Mouse (Mus musculus) layer of hippocampus, postnatal 36 days (tissue): Measurements from ENCODE around the gene Tfb2m. TPM values are rescaled to one million over a fixed set of nuclear protein-coding genes. Genes with fewer than 3 reads are reported as not detected.

ENCODE experiments used
- DNase-seq, 2 experiments: peaks; one replicate each; pipeline ENCODE4 v3.0.0; 2022
- total RNA-seq, 2 experiments: library from RNA; stranded (reverse); gene quantifications; 2 replicates each; pipeline ENCODE4 v1.2.3; 2021

Tfb2m gene
- 10 to 100 TPM; 27.0 to 27.4 TPM for total RNA-seq

- DNase-seq: peak; percentile 98
These were observed at the start of gene Tfb2m, which contains the start of gene Cnst for GRCm38 (mm10) chr1:179545768-179546550. TSS of gene Tfb2m (minus strand) at chr1:179546267. TSS of gene Cnst (plus strand) at chr1:179546370.

- no peak for DNase-seq
These were observed 46.9 kb upstream of the Tfb2m start for GRCm38 (mm10) chr1:179592972-179593371.

GRCm38 (mm10) chr1:179592143-179592542 lies 46.1 kb upstream of the Tfb2m start:
- no peak for DNase-seq

- DNase-seq: peak; percentile 56 to 69
These were observed 45.6 kb upstream of the Tfb2m start for GRCm38 (mm10) chr1:179591639-179592038.

GRCm38 (mm10) chr1:179588230-179588629 lies 42.2 kb upstream of the Tfb2m start:
- peak; percentile 44 to 61 for DNase-seq

- no peak for DNase-seq
These were observed 40.5 kb upstream of the Tfb2m start for GRCm38 (mm10) chr1:179586430-179587095.

- no peak for DNase-seq
These were observed 39.6 kb upstream of the Tfb2m start for GRCm38 (mm10) chr1:179585646-179586045.

GRCm38 (mm10) chr1:179584220-179584619 lies 38.2 kb upstream of the Tfb2m start:
- no peak for DNase-seq

GRCm38 (mm10) chr1:179583090-179583489 lies 37.0 kb upstream of the Tfb2m start:
- DNase-seq: no peak

GRCm38 (mm10) chr1:179582021-179582433 lies 36.0 kb upstream of the Tfb2m start:
- DNase-seq: no peak

GRCm38 (mm10) chr1:179581422-179581821 lies 35.4 kb upstream of the Tfb2m start:
- DNase-seq: no peak

GRCm38 (mm10) chr1:179580200-179580599 lies 34.1 kb upstream of the Tfb2m start:
- DNase-seq: no peak

- DNase-seq: no peak
These were observed 32.6 kb upstream of the Tfb2m start for GRCm38 (mm10) chr1:179578625-179579024.

- DNase-seq: no peak
These were observed 27.7 kb upstream of the Tfb2m start for GRCm38 (mm10) chr1:179573650-179574206.

- no peak for DNase-seq
These were observed 25.6 kb upstream of the Tfb2m start for GRCm38 (mm10) chr1:179571686-179572085.

- no peak for DNase-seq
These were observed 24.4 kb upstream of the Tfb2m start for GRCm38 (mm10) chr1:179570482-179570881.

GRCm38 (mm10) chr1:179568690-179569398 lies 22.8 kb upstream of the Tfb2m start:
- DNase-seq: no peak

GRCm38 (mm10) chr1:179567558-179567957 lies 21.5 kb upstream of the Tfb2m start:
- no peak for DNase-seq

GRCm38 (mm10) chr1:179563926-179564325 lies 17.9 kb upstream of the Tfb2m start:
- no peak for DNase-seq

GRCm38 (mm10) chr1:179563211-179563610 lies 17.1 kb upstream of the Tfb2m start:
- DNase-seq: no peak

GRCm38 (mm10) chr1:179560845-179561430 lies 14.9 kb upstream of the Tfb2m start:
- no peak for DNase-seq

- no peak for DNase-seq
These were observed 13.6 kb upstream of the Tfb2m start for GRCm38 (mm10) chr1:179559446-179560194.
